Mouse (Mus musculus): ENCODE data around the gene Bcl11b. TPM values are rescaled to one million over a fixed set of nuclear protein-coding genes. Genes with fewer than 3 reads are reported as not detected.

Bcl11b gene
- total RNA-seq (2021) = 10 to 100 TPM; 60.4 to 75.6 TPM
- long read RNA-seq, experiment 1, full-length matches to known transcripts = 5 of 18 reads
- long read RNA-seq, experiment 1, partial matches to known transcripts = 0 of 18 reads
- long read RNA-seq, experiment 1, other reads (novel, unspliced or antisense) = 13 of 18 reads
- long read RNA-seq, experiment 2, full-length matches to known transcripts = 1 of 14 reads
- long read RNA-seq, experiment 2, partial matches to known transcripts = 6 of 14 reads
- long read RNA-seq, experiment 2, other reads (novel, unspliced or antisense) = 7 of 14 reads

DNA sequence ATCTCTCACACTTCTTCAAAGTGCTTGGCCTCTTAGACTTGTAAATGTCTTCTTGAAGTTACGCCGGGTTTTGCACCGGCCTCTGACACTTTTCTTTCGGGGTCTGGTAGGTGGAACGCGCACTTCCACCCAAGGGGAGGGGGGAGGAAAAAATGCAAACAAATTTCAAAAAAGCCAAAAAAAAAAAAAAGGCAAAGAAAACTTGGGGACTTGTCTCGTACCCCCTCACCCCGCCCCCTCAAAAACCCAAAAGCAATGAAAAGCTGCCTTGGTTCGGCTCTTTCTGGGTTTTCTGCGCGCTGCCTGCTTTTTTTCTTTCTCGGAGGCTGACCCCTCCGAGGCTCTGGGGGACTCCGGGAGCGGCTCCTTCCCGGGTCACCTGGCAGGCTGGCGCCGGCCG lies at the start of gene Bcl11b:
Gene Bcl11b (minus strand): TSS at position 120 of the 400 bp plus-strand sequence.
- no peak for DNase-seq (ENCODE audit: low spot score in 2 of 2)

DNA sequence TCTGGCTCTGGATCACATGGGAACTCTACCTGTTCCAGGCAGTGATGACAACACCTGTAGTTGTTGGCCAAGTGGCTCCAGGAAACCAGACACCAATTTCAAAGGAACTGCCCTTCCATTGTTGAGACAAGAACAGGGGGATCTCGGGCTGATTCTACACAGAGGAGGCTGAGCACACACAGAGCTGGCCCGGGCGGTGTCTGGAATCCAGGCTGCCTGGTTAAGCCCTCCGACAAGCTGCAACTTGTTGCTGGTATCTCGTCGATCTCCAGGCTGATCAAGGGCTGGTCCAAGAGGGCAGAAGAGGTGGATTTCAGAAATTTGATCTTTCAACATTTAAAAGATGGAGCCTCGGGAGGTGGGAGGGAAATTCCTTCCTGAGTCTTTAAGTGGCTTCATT lies 47.6 kb upstream of the Bcl11b start:
- DNase-seq (ENCODE audit: low spot score in 2 of 2) = no peak

DNA sequence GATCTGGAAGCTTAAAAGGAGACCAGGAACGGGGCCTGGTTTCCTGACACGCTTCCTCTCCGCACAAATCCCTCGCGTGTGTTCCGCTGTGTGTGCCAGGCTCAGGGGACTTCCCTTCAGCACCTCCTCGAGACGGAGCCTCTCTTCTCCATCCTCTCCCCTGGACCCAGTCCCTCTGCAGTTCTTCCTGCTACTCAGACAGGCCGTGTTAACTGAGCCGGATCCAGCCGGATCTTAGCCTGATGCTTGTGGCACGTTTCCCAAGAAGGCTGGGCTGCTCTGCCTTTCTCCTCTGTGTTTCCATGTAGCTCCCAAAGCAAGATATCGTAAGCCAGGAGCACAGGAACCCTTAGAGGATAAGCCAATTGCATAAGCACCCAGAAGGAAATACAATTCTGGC lies 46.2 kb upstream of the Bcl11b start:
- no peak for DNase-seq (ENCODE audit: low spot score in 2 of 2)

DNA sequence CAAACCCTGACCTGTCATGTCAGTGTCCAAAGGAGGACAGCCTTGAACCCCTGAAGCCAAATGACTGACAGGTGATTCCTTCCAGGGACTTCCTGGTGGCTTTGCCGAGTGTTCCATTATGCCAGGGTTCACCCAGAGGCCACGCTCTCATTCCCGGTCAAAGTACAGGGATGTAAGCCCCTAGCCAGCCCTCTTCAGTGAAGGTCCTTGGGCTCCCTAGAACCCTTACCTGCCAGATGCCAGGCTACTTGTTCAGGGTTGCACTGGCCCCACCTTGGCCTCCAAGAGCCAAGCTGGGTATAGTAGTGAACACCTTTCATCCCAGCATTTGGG lies 38.8 kb upstream of the Bcl11b start:
- no peak for DNase-seq (ENCODE audit: low spot score in 2 of 2)

DNA sequence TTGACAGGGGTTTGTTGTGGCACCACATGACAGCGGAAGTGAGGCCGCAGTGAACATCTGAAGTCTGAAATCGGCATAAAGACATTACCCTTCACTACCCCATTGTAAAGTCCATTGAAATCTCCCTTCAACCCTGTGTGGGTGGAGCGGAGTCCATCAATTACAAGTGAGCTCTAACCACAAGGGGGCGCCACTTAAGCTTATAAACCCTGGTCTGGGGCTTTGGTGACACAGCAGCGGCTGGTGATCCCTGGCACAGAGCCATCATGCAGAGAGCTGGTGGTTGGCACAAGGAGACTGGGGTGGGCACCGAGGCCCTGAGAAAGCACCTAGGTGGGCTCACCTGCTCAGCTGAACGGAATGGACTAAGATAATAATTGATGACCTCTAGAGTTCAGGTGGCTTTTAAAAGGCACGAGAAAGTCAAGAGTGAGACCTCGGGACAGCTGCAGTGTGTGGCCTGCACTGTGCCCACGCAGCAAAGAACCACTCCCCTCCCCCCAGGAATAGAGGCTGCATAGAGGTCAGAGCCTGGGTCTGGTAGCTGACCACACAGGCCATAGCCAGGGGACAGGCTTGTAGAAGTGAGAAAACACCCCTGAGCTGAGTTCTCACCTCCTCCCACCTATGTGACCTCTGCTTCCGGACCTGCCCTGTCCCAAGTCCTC lies 38.3 kb upstream of the Bcl11b start:
- peak; percentile 43 to 79 for DNase-seq (ENCODE audit: low spot score in 2 of 2)

DNA sequence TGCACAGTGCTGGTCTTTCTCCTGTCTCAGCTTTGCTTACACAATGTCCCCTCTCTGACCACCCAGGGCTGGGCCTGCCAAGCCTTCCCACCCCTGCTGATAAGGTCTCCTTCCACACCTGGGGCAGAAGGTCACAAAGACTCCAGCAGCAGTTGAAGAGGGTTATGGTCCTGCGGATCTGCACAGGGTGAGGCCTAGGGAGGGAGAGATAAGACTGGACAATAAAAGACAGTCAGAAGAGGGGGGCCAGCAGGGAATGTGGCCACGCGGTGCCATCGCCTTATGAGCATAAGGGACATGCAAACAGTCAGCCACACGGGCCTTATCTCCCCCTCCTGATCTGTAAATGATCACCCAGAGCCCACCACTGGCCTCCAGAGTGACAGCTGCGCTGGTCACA lies 34.0 kb upstream of the Bcl11b start:
- no peak for DNase-seq (ENCODE audit: low spot score in 2 of 2)

DNA sequence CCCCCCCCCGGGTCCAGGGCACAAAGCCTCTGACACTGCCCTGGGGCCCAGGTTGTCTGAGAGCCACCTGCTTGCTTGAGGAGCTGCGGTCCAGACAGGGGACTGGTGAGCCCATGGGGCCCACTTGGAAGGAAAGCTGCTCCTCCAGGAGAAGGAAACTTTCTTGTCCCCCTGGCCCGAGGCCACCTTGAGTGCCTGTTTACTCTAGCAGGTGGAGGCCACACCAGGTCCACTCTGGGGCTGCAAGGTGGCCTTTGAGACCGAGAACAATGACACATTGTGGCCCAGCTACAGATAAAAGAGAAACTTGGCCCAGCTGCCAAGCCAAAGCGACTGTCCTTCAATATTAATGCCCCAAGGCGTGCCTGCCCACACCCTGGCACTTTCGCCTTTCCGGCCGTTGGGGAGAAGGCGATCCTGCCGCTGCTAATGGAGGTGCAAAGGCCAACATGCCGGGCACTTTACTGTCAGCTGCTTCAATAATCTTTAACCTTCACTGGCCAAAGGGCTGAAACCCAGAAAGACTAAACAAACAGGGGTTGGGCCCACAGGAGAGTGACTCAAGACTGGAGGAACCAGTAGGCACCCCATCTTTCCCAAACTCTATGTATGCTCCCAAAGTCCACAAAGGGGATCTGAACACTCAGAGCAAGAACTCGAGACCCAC lies 32.1 kb upstream of the Bcl11b start:
- no peak for DNase-seq (ENCODE audit: low spot score in 2 of 2)

DNA sequence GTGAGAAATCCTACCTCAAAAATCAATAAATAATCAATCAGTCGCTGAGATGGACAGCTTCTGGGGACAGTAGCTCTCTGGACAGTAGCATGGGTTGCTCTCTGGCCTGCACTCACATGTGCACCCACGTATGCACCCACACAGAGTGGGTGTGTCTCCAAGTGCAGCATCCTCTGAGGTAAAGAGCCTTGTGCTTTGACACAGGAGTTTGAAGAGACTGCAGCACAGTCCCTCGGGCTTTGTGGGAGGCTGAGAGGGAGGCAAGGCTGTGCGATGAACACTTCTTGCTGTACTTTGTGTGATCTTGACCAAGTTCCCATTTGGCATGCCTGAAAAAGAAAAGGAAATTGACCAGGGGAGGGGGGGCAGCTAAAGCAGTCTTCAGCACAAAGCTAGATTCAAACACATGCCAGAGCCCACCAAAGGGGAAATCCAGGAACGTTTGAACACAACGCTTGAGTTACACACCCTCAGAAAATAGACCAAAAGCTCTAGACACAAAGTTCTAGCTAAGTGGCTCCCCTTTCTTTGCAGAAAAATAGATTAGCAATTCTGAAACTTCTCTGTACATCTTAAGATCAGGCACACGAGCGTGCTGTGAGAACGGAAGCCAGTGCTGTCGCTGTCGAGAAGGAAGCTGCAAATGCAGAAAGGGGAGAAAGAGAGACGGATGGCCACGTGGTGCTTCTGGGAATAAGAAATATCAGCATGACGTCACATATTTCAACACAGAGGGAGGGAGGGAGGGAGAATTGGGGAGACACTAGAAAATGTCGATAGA lies 19.6 kb upstream of the Bcl11b start:
- DNase-seq (ENCODE audit: low spot score in 2 of 2) = no peak

DNA sequence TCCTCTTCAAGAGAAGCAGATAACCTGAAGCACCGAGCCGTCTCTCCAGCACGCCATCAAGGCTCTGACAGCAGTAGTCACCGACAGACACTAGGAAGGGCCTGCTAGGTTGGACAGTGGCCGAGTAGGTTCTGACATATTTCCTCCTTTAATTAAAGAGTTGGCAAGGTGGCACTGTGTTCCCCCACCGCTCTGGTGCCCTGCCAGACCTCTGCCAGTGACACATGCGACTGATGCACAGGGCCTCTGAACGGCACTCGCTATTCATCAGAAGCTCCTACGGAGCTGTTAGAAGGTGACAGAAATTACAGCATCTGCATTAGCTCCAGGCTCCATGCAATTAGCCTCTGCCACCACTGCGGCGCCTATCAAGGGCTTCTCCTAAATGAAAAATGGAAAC lies 8.6 kb upstream of the Bcl11b start:
- no peak for DNase-seq (ENCODE audit: low spot score in 2 of 2)

DNA sequence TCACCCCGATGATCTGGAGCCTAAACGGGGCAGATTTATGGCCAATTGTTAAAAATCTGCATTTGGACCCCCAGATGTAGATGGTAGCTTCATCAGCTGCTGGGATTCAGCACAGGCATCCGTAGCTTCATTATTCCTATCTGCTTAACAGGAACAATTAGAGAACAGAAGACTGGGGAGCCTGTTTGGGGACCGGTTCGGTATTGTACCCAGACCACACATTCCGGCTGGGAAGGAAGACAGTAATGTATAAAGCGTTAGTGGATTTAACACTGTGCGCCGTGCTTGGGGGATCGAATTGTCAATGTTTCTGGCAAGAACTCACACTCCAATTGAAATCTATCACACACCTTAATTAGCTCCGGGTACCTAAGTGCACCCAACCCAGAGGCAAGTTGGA lies 6.9 kb upstream of the Bcl11b start:
- DNase-seq (ENCODE audit: low spot score in 2 of 2) = no peak

DNA sequence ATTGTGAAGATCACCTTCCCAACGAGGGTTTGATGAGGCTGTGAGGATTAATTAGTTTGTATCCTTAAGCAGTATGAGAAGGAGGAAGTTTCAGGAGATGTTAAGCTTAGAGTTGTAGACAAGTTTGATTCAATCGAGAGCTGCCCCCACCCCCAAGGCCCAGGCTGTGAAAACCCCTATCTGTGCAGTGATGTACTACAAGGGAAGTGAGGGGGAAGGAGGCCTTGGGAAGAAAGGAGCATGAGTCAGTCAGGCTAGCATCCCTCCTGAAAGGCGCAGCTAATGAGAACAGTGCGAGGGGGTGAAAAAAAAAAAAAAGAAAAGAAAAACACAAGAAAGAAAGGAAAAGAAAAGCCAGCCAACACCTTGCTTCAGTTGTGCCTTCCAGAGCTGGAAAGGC lies 5.8 kb upstream of the Bcl11b start:
- DNase-seq (ENCODE audit: low spot score in 2 of 2) = no peak

DNA sequence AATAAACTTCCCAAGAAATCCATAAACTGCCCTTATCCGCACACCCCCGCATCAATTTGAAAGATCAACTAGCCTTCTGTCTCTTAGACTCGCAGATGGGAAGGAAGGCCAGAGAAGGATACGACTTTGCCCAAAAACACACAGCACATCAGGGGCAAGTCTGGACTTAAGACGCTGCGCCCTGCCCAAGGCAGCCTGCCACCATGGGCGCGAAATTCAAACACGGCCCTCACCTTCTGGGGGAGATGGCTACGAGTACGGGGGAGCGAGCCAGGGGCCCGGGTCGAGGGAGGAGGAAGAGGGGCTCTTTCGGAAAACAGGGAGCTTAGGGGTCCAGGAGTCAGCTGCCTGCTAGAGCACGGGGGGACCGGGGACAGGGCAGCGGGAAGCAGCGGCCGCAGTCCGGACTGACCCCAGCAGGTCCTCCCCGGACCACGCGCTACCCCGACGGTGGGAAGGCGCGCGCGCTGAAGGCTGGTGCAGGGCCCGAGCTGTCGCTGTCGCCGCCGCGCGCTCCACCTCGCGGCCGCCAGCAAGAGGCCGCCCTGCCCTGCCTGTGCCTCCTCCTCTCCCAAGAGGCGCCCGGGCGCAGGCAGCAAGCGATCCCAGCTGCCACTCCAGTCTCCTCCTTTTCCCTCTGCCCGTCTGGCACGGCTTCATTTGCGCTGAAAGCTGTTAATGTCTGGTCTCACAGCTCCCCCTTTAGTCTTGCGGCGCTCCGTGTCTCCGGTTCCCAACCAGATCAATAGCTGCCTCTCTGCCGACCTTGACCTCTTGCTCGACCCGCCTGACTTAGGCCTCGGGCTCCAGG lies 2.6 kb upstream of the Bcl11b start:
- peak; percentile 47 to 72 for DNase-seq (ENCODE audit: low spot score in 2 of 2)

DNA sequence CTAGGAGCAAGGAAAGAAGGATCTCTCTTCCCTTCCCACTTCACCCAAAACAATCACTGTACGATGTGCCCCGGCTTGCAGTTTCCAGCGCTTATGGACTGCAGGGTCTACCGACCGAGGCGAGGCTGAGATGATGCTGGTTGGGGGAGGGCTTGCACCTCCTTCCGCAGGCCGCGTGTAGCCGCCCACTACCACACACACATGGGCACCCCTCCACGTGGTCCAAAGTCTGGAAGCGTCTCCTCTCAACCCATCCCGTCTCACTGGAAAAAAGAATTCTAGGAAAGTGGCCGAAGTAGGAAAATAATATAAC lies 2.0 kb upstream of the Bcl11b start:
- no peak for DNase-seq (ENCODE audit: low spot score in 2 of 2)

DNA sequence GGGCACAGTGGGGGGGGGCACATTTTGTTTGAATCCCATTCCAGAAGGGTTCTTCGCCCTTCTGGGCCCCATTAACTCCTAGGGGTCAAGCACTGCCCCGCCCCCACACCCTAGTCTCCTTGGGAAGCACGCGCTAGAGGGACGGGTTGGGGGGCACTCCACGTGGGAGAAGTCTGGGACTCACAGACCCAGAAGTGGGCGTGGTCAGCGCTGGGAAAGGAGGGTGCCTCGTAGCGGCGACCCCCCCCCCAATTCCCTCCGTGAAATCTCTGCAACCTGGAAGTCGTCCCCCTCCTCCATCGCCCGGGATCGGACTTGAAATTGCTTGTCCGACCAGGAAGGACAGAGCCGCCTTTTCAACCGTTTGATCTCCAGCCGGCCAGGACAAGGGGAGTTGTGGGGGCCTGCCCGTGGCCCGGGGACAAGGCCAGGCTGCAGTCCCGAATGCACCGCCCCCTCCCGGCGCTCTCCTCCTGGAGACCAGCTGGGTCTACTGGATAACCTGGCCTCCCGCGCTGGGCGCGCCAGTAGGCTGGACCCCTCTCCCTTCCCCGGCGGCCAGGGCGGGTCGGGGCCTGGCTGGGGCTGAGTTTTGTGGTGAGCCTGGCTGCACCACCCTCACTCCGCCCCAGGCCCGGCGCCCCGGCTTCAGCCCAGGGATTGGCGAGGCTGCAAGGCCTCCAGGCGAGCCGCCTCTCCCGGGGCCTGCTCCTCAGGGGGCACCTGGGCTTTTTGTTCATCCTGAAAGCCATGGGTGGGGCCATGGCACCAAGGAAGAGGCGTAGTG lies 1.5 kb upstream of the Bcl11b start:
- no peak for DNase-seq (ENCODE audit: low spot score in 2 of 2)

DNA sequence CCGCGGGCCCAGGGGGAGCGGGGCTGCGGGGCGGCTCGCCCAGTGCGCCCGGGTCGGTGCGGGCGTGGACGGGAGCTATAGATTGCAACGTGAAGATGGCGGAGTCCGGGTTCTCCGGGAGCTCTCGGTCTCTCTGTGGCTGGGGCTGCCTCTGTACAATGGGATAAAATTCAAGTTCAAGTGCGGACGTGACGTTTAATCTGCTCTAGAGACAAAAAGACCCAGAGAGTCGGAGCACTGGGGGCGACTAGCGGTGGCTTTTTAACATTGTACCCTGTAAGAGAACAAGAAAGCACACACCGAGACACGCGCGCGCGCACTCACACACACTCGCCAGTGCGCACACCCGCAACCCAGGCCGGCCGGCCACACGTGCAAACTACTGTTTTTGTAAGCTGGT lies 526 bp upstream of the Bcl11b start:
- DNase-seq (ENCODE audit: low spot score in 2 of 2) = peak; percentile 61 to 73

DNA sequence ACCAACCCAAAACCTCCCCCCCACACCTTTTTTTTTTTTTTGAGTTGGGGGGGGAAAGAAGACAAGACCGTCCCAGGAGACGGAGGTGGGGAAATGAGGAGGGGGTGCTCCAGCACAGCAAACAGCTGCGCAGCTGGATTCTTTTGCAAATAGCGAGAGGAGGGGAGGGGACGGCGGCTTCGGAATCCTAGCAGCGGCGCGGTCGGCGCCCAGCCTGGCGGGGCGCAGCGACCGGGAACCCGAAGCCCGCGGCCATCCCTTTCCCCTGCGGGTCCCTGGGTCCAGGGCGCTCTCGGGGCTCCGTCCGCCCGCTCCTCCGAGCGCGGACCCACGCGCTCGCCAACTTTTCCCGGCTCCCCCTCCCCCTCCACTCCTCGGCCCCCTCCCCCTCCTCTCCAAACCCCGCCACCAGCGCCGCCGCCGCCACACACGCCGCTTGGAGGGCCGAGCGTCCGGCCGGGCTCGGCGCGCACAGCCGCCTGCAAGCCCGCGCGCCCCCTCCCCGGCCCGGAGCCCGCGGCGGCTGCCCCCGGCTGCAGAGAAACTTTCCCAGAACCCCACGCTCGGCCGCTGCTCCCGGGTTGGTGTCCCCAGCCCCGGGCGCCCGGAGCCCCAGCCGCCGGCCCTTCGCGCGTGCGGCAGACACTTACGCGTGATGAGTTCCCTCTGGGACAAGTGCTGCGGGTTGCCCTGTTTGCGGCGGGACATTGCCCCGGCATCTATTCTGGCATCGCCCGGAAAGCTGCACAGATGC lies 789 bp downstream of the Bcl11b start:
- DNase-seq (ENCODE audit: low spot score in 2 of 2) = no peak

DNA sequence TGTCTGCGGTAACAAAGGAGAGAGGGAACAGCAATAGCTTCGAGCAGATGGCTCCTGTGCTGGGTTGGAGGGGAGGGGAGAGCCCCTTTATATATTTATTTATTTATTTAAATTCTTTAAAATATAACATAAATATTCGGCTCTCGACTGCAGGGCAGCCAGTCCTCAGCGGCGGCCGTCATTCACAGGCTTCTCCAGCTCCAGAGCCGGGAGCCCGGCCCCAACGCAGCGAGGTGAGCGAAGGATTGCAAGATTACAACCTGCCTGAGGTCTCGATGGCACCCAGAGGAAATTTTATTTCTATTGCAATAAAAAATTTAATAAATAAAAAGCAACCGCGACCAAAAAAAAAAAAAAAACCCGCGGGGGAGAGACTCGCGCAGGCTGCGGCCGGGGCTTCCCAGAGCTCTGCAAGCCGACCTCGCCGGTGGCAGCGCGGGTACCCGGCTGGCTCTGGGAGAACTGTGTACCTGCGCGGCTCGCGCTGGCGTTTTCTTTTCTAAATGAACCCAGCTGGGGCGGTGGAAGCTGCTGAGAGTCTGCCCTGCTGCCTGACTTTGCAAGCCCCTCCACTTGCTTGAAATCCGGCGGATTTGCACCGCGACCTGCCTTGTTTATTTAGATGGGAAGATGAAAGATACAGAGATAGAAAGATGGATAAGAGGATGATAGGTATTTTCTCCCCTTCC lies 1.6 kb downstream of the Bcl11b start:
- no peak for DNase-seq (ENCODE audit: low spot score in 2 of 2)

DNA sequence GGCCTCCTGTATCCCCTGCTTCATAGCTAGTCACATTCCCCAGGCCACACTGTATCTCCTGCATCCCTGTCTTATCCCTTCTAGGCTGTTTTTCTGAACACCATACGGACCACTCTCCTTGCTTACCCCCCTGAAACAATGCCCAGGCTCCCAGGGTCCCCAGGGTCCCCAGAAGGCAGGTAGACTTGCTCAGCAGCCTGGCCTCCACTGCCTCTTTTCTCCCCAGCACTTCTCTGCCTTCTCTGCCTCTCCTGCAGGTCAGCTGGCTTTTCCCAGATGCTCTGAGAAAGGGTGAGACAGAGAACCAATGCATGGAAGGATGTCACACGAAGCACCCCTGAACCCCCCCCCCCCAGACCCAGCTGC lies 2.7 kb downstream of the Bcl11b start:
- DNase-seq (ENCODE audit: low spot score in 2 of 2) = no peak

All from left cerebral cortex, adult 18-20 months (tissue).